Mouse (Mus musculus) frontal cortex, postnatal 36 days (tissue): ENCODE data around the gene Afdn.
"Not testable (repeated sequence)": the region's sequence is repeated elsewhere in the genome, so short reads cannot be mapped to it uniquely, and the experiment has no call there.

Source experiments
- DNase-seq, 2 experiments: peaks; one replicate each; pipeline ENCODE4 v3.0.0; 2022; ENCODE audit warnings: low spot score in 2 of 2

Gene Afdn

DNA sequence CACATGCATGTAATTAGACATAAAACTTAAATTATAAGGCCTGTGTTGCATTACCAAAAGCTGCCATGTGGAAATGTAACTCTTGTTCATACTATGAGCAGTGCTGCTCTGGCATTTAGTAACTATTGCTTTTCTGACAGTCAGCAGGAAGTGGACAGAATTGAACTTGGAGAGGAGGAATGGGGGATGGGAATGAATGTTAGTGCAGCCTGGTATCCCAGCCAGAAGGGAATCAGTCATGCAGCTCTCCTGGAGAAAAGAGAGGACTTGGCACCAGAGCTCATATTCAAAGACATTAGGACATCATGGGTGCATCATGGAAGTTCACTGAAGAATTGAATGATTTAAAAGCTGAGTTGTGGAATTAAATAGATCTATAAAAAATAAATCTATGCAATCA, 117.1 kb downstream of the Afdn start:
- no peak for DNase-seq

DNA sequence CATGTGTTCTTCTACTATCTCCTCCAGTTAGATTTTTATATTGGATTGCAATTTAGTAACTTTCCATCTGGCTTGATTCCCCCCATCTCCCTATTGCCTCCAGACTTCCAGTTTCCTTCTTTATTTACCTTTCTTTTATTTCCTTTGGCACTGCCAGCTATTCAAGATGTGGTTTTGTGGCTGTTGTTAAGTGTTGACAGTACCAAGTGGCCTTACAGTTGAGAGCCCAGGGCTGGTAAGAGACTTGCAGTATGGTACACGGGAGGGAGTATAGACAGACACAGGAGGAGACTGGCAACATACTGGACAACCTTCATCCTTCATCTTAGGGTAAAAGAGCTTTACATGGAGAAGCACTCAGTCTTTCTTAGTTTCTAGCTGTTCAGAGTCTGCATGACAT, 119.4 kb downstream of the Afdn start:
- no peak for DNase-seq

DNA sequence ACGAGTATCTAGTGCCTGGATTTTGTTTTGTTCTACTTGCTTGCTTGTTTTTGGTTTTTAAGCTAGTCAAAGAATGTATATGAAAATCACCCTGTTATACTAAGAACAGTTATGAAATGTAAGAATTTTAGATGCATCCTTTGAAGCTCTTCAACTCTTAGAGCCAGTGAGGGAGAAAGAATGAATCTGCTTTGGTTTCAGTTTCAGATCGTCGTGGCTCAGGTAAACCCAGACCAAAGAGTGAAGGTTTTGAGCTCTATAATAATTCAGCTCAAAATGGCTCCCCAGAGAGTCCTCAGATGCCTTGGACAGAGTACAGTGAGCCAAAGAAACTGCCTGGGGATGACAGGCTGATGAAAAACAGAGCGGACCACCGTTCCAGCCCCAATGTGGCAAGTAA, 123.2 kb downstream of the Afdn start:
- DNase-seq: no peak

DNA sequence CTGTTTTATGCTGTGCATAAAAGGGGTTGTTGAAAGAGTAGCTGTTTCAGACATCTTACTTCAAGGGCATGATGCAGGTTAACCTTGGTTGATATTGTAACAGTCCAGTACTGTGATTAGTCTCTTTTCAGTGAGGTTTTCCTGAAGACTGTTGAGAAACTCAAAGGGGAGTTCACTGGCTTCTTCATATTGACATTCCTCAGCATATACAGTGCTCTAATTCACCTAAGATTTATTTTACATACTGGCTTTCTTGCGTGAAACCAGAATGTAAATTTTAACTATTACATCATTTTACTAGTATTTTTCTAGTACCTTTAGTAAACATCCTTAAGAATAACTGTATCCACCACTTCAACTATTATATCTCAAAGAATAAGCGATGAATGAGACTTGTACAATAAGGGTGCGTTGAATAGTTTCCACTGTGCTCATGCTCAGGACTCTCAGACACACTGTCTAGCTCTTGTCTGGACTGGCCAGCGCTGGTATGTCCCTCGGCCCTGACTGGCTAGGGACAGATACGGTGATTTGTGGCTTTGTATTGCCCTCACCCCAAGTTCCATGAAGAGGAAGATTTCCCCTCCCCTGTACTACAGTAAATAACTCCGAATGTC, 129.6 kb downstream of the Afdn start:
- DNase-seq: no peak

GRCm38 (mm10) chr17:13890932-13891331, 130.6 kb downstream of the Afdn start:
- DNase-seq: no peak

- DNase-seq: no peak
These were observed 138.5 kb downstream of the Afdn start for GRCm38 (mm10) chr17:13898838-13899237.

DNA sequence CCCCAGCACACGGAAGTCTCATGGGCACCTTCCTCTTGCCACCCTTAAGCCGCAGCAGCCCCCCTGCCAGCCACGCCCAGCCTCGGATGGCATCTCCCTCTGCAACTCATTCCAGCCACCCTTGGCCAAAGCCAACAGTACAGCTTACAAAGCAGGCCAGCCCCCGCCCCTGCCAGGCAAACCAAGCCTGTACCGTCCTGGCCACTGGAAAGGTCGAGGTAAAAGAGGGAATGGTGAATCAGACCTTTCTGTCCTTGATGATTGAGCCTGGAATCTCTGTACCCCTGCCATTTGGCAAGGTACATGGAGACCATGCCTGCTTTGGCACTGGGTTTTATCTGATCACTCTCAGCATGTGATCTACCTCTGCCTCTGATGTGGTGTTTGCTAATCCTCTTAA, 138.9 kb downstream of the Afdn start:
- no peak for DNase-seq

GRCm38 (mm10) chr17:13903793-13904192, 143.5 kb downstream of the Afdn start:
- no peak for DNase-seq

GRCm38 (mm10) chr17:13907082-13907481, 146.7 kb downstream of the Afdn start:
- DNase-seq: no peak

DNA sequence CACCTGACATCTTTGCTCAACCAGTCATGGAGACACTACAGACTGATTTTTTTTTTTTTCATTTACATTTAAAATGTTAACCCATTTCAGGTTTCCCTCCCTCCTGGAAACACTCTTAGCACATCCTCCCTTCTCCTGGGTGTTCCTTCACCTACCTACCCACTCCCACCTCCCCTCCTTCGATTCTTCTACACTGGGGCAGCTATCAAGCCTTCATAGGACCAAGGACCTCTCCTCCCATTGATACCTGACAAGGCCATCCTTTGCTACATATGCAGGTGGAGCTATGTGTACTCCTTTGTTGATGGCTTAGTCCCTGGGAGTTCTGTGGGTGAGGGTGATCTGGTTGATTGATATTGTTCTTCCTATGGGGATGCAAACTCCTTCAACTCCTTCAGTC, 147.3 kb downstream of the Afdn start:
- no peak for DNase-seq

GRCm38 (mm10) chr17:13913951-13914350, 153.6 kb downstream of the Afdn start:
- no peak for DNase-seq

DNA sequence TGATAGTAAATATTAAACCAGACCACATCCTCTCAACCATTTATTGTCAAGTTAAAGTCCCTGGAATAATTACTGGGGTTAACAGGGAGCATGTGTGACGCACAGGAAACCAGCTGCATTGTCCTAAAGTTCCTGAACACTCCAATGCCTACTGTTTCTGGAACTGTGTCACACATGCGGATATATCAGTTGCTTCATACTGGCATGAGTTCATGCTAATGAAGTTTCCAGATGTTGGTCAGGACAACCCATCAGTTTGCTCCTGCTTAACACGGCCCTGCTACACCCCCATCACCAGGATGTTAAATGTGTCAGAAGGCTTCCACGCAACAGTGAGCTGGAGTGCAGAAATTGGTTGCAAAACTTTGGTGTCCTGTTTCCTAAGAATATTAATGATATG, 154.2 kb downstream of the Afdn start:
- DNase-seq: no peak

GRCm38 (mm10) chr17:13920771-13921170, 160.4 kb downstream of the Afdn start:
- no peak for DNase-seq

- DNase-seq: no peak
These were observed 163.1 kb downstream of the Afdn start for GRCm38 (mm10) chr17:13923418-13923817.

- no peak for DNase-seq
These were observed 164.2 kb downstream of the Afdn start for GRCm38 (mm10) chr17:13924588-13924987.

DNA sequence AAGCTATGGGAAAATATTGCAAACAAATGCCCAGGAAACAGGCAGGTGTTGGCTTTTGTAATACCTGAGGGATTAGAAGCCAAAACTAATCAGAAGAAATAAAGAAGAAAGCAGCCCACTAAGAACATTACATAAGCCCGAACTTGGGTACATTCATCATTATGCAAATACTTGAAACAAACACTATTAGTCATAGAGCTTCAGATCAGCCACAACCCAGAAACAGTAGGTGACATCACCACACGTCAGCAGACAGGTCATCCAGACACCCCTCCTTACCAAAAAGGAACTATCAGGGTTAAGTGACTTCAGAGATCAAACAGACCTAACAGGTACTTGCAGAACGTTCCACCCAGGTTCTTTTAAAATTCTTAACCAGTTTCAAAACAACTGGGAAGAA, 165.6 kb downstream of the Afdn start:
- no peak for DNase-seq

DNA sequence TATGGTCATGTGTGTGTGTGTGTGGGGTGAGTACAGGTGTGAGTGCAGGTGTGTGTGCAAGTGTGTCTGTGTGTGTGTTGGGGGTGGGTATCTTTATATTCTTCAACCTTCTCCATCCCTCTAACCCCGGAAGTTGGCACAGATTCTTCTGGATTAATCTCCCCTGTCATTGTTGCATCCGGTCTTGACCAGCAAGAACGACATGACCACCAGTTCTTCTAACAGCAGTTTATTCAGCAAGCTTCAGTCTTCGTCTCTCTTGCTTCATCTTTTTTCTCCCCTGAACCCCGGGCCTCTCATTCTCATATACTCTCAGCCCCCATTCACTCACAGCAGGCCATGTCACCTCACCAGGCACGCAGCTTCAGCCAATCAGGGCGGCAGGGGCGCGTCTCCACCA, 170.1 kb downstream of the Afdn start:
- no peak for DNase-seq

GRCm38 (mm10) chr17:13935364-13935763, 175.0 kb downstream of the Afdn start:
- DNase-seq: not testable (repeated sequence)

DNA sequence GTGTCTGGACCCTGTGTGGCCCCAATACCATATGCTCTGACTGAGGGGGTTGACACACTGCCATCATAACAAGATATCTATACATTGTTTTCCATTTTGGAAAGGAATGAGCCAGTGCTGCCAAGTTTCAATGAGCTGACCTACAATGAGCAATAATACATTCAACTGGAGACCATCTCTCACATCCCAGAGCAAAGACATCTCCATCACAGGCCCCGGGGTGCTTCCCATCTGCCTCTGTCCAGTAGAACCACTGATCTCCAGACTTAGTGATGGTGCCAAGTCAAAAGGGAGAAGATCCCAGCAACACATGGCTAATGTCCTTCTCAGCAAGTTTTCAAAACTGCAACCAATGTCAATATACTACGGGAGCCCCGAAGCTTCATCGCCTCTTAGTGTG, 177.4 kb downstream of the Afdn start:
- DNase-seq: no peak

DNA sequence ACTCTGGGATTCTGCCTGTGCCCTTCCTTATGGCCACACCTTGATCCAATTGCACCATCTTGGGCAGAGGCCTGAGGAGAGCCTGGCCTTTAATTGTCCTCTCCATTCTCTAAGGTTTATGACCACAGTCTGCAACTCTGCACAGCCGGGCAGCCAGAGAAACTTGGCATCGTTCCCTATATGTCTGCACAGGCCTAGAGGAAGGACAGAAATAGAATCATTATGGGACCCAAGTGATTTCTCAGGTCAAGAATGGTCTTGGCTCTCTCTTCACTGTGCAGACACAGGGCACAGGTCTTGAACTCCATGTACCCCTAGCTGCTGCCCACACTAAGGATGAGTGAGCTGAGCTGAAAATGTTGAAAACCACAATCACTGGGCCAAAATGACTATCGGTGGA, 178.3 kb downstream of the Afdn start:
- no peak for DNase-seq

DNA sequence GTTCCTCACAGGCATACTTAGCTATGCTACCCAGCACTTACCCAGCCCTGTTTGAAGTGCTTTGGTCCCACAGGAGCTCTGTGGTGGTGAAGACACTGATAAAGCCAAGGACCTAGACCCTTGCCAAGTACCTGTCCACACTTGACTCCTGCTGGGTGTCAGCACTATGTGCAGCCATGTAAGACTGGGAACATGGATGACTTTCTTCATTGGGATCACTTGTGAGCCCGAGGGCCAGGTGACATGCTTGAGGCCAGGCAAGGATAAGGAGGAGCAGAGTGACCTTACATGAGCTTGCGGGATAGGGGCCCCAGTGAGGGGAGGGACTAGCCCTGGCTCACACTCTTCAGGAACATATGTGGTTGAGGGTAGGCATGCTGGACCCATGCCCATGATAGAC, 178.9 kb downstream of the Afdn start:
- DNase-seq: not testable (repeated sequence)

GRCm38 (mm10) chr17:13940487-13940886, 180.1 kb downstream of the Afdn start:
- DNase-seq: no peak

- not testable (repeated sequence) for DNase-seq
These were observed 187.7 kb downstream of the Afdn start, which contains the start of gene Gm7168 for GRCm38 (mm10) chr17:13948073-13948472. Gm7168 (plus strand) TSS chr17:13948373.

DNA sequence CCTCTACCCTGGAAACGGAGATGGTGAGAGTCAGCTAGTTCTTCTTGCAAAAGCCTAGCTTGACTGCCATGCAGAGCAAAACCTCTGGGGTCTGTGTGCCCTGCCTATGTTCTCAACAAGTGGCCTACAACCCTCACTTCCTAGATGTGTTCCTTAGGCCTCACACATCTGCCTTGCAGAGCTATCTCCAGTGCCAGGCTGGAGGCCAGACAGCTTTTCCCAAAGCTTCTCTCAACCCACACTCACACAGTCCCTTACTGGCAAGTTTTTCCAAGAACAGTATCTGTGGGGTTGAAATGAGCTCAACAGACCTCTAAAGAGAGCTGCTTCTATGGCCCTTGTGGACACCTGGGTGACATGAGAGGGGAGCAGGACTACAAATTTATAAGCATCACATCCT, 191.2 kb downstream of the Afdn start:
- not testable (repeated sequence) for DNase-seq
